Mouse (Mus musculus): ENCODE measurements around the gene Rsph6a. TPM values are rescaled to one million over a fixed set of nuclear protein-coding genes. Genes with fewer than 3 reads are reported as not detected.

Rsph6a gene
- polyA plus RNA-seq (2016; fragmentation: Nextera tagmentation; extraction: Ambion mirVana), result not detected in 2 replicates

DNA sequence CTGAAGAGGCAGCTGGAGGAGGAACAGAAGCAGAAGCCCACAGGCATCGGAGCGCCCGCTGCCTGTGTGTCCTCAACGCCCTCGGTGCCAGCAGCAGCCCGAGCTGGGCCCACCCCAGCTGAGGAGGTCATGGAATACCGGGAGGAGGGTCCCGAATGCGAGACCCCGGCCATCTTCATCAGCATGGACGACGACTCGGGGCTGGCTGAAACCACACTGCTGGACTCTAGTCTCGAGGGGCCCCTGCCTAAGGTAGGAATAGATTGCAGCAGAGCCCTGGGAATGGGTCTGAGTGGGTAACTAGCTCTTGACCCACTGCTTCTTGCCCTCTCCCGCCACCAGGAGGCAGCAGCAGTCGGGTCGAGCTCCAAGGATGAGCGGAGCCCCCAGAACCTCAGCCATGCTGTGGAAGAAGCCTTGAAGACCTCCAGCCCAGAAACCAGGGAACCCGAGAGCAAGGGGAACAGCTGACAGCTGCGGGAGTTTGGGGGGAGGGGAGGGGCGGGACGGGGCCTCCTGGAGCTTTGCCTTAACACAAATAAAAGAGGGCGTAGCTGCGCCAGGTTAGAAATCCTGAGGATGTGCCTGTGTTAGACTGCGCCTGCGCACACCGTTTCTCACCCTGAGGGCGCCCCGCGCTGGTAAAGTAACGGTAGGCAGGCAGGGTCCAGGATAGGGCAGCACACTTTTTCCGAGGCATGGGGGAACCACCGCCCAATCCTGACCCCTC, at the start of gene Rsph6a:
Rsph6a (plus strand) TSS at position 644 of the 730 bp plus-strand sequence.
- 33% methylated on average over 33 of the region's 33 CpGs for WGBS
- peaks cover 11% of the 10 kb centered on the region for H3K4me1 ChIP-seq (replicated peaks)
- H3K4me3 ChIP-seq (replicated peaks), result peak within 1 kb of the TSS; percentile 20
- H3K9me3 ChIP-seq, result no peaks in the 10 kb centered on the region
- H3K27me3 ChIP-seq, result no peaks in the 10 kb centered on the region
- no peak within 1 kb of the TSS for H3K27ac ChIP-seq
- ATAC-seq (ENCODE audit: insufficient number of reproducible peaks, insufficient read depth, low FRiP score, low TSS enrichment, low read depth), result peak; percentile 35
- peak within 1 kb of the TSS; percentile 47 for H3K4me2 ChIP-seq
- H3K9ac ChIP-seq (replicated peaks), result peak within 1 kb of the TSS; percentile 48
- peaks cover 56% of the 10 kb centered on the region for H3K36me3 ChIP-seq

DNA sequence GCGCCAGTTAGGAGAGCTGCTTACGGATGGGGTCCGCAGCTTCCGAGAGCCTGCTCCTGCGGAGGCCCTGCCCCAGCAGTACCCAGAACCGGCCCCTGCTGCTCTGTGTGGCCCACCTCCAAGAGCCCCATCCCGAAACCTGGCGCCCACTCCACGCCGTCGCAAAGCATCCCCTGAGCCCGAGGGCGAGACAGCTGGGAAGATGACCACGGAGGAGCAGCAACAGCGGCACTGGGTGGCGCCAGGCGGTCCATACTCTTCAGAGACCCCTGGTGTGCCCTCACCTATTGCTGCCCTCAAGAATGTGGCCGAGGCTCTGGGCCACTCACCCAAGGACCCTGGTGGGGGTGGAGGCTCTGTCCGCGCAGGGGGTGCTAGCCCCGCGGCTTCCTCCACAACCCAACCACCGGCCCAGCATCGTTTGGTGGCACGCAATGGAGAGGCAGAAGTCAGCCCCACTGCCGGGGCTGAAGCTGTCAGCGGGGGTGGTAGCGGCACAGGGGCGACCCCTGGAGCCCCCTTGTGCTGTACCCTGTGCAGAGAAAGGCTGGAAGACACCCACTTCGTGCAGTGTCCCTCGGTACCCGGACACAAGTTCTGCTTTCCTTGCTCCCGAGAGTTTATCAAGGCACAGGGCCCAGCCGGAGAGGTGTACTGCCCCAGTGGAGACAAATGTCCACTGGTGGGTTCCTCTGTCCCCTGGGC, 48.9 kb upstream of the Rsph6a start:
- peak overlapping the region; percentile 89; the same call in 1 of the 2 replicates for H3K9ac ChIP-seq (replicated peaks)
- H3K4me3 ChIP-seq (replicated peaks), result peak overlapping the region; percentile 96
- H3K9me3 ChIP-seq, result no peaks in the 10 kb centered on the region
- peaks cover 40% of the 10 kb centered on the region for H3K36me3 ChIP-seq
- H3K4me1 ChIP-seq (replicated peaks), result peaks cover 44% of the 10 kb centered on the region
- no peaks in the 10 kb centered on the region for H3K27me3 ChIP-seq
- ATAC-seq (ENCODE audit: insufficient number of reproducible peaks, insufficient read depth, low FRiP score, low TSS enrichment, low read depth), result no peak
- H3K4me2 ChIP-seq, result peak overlapping the region; percentile 100
- WGBS, result 82% methylated on average over 34 of the region's 34 CpGs
- H3K27ac ChIP-seq, result 0 out of 2 replicates have a peak overlapping the region, but pooled peaks have one; percentile 5

DNA sequence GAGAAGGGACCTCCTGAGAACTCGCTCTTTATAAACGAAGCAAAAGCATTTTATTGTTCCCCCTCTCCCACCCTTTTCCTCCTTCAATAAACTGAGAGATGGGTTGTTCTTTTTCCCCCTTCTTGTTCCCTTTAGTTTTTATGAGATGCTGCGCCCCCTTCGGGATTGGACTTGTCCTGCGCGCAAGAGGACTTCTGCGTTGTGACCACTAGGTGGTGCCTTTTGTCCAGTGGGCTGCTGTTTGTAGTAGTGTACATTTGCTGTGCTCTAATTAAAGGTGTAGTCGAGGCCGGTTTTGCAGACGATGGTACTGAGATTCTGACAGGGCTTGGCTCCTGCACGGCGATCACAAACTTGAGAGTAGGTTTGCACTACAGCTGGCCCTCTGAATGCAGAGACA, 48.0 kb upstream of the Rsph6a start:
- Histone ChIP-seq H3K9ac (replicated peaks) (0 out of 2 replicates have a peak overlapping the region, but pooled peaks have one; percentile 31), H3K27ac (no peak overlapping the region), H3K27me3 (no peaks in the 10 kb centered on the region), H3K4me1 (replicated peaks) (peaks cover 41% of the 10 kb centered on the region), H3K9me3 (no peaks in the 10 kb centered on the region), H3K4me2 (peak overlapping the region; percentile 100), H3K36me3 (peaks cover 35% of the 10 kb centered on the region), H3K4me3 (replicated peaks) (peak overlapping the region; percentile 96)
- WGBS, result 7% methylated on average over 12 of the region's 12 CpGs
- ATAC-seq (ENCODE audit: insufficient number of reproducible peaks, insufficient read depth, low FRiP score, low TSS enrichment, low read depth), result no peak

DNA sequence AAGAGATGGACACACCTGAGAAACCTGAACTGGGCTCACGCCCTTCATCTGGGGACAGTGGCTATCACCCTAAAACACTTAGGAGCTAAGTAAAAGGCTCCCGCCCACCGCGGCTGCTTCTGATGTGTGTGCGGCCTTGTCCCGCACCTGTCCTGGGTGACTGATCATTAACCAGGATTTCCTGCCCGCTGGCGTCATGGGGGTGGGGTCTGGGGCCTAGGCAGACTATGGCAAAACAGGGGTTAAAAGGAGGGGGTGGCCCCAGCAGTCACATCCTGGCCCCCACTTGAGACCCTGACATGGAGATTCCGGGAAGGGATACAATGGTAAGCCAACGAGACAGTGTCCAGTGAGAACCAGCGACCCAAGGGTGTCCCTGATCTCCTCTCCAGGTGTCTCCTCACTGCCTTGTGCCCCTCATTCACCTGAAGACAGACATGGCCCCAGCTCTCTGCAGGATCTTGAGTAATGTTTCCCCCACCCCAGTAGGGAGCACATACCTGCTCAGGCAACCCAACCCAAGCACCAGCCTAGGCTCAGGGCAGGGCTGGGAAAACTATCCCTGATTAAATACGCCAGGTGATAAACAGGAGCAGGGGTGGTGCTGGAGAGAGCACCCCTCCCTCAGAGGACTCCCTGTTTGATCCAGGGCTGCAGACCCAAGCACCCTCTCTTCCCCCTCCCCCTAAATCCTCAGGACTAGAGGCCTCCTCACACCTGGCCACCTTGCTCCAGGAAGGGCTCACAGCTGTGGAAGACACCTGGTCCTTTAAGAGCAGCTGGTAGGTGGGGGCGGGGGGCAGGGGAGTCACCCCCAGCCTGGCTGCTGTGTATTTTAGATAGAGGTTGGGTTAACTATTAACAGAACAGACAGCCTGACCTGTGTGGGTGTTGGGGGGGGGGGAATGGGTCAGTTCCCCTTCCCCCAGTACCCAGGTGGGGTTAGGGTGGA, 47.2 kb upstream of the Rsph6a start:
- Histone ChIP-seq H3K9me3 (no peaks in the 10 kb centered on the region), H3K4me2 (peak overlapping the region; percentile 100)

GRCm38 (mm10) chr7:19010581-19010980, 43.9 kb upstream of the Rsph6a start:
- no peak overlapping the region for H3K4me3 ChIP-seq (replicated peaks)
- peaks cover 36% of the 10 kb centered on the region for H3K4me1 ChIP-seq (replicated peaks)
- ATAC-seq (ENCODE audit: insufficient number of reproducible peaks, insufficient read depth, low FRiP score, low TSS enrichment, low read depth), result no peak
- H3K27ac ChIP-seq, result no peak overlapping the region
- no peak overlapping the region for H3K4me2 ChIP-seq
- WGBS, result 81% methylated on average over 7 of the region's 7 CpGs
- peaks cover 5% of the 10 kb centered on the region; the same call in 1 of the 2 replicates for H3K27me3 ChIP-seq
- peaks cover 27% of the 10 kb centered on the region for H3K36me3 ChIP-seq
- no peaks in the 10 kb centered on the region for H3K9me3 ChIP-seq
- H3K9ac ChIP-seq (replicated peaks), result no peak overlapping the region

More for the DNA sequence above, 47.2 kb upstream of the Rsph6a start:
- WGBS, result 75% methylated on average over 13 of the region's 13 CpGs
- H3K4me1 ChIP-seq (replicated peaks), result peaks cover 46% of the 10 kb centered on the region
- ATAC-seq (ENCODE audit: insufficient number of reproducible peaks, insufficient read depth, low FRiP score, low TSS enrichment, low read depth), result no peak
- H3K36me3 ChIP-seq, result peaks cover 35% of the 10 kb centered on the region
- no peaks in the 10 kb centered on the region for H3K27me3 ChIP-seq
- no peak overlapping the region for H3K9ac ChIP-seq (replicated peaks)
- H3K27ac ChIP-seq, result peak overlapping the region; percentile 17; the same call in 1 of the 2 replicates
- H3K4me3 ChIP-seq (replicated peaks), result no peak overlapping the region

GRCm38 (mm10) chr7:19012025-19012621, 42.4 kb upstream of the Rsph6a start:
- ATAC-seq (ENCODE audit: insufficient number of reproducible peaks, insufficient read depth, low FRiP score, low TSS enrichment, low read depth), result no peak
- 1% methylated on average over 25 of the region's 31 CpGs for WGBS

DNA sequence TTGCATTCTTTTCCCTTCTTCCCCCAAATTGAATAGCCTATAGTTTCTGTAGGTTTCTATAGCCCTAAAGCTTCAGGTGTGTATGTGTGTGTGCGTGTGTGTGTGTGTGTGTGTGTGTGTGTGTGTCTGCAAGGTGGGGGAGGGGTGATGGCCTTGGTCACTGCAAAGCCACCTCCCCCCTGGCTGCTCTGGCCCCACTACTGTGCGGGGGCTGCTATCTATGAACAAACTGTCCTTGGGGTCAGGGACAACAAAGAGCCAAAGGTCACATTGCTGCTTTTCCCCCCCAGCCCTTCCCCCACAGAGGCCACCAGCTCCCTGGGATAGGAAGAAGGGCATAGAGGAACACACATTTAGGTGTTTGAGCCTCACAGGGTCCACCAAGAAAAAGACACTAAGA, 41.6 kb upstream of the Rsph6a start:
- H3K9ac ChIP-seq (replicated peaks), result no peak overlapping the region
- ATAC-seq (ENCODE audit: insufficient number of reproducible peaks, insufficient read depth, low FRiP score, low TSS enrichment, low read depth), result no peak
- 0 out of 2 replicates have a peak overlapping the region, but pooled peaks have one; percentile 4 for H3K4me3 ChIP-seq (replicated peaks)
- peak overlapping the region; percentile 70; the same call in 1 of the 2 replicates for H3K4me2 ChIP-seq
- H3K27me3 ChIP-seq, result peaks cover 5% of the 10 kb centered on the region; the same call in 1 of the 2 replicates
- no peaks in the 10 kb centered on the region for H3K9me3 ChIP-seq
- 0 out of 2 replicates have a peak, but pooled peaks cover 5% of the 10 kb centered on the region for H3K36me3 ChIP-seq
- WGBS, result 51% methylated on average over 2 of the region's 2 CpGs
- H3K27ac ChIP-seq, result peak overlapping the region; percentile 74; the same call in 1 of the 2 replicates
- peaks cover 14% of the 10 kb centered on the region for H3K4me1 ChIP-seq (replicated peaks)

More at GRCm38 (mm10) chr7:19012025-19012621, 42.4 kb upstream of the Rsph6a start:
- peak overlapping the region; percentile 36 for H3K4me3 ChIP-seq (replicated peaks)
- H3K9ac ChIP-seq (replicated peaks), result peak overlapping the region; percentile 73
- peaks cover 12% of the 10 kb centered on the region for H3K36me3 ChIP-seq
- H3K9me3 ChIP-seq, result no peaks in the 10 kb centered on the region
- H3K27ac ChIP-seq, result peak overlapping the region; percentile 74
- peaks cover 21% of the 10 kb centered on the region for H3K4me1 ChIP-seq (replicated peaks)
- H3K4me2 ChIP-seq, result peak overlapping the region; percentile 70
- peaks cover 5% of the 10 kb centered on the region; the same call in 1 of the 2 replicates for H3K27me3 ChIP-seq

- WGBS, result 62% methylated on average over 15 of the region's 15 CpGs
- no peaks in the 10 kb centered on the region for H3K9me3 ChIP-seq
- peaks cover 8% of the 10 kb centered on the region; the same call in 1 of the 2 replicates for H3K27me3 ChIP-seq
- no peaks in the 10 kb centered on the region for H3K36me3 ChIP-seq
- H3K4me3 ChIP-seq (replicated peaks), result no peak overlapping the region
- H3K9ac ChIP-seq (replicated peaks), result no peak overlapping the region
- no peak overlapping the region for H3K27ac ChIP-seq
- no peak overlapping the region for H3K4me2 ChIP-seq
- ATAC-seq (ENCODE audit: insufficient number of reproducible peaks, insufficient read depth, low FRiP score, low TSS enrichment, low read depth), result no peak
- H3K4me1 ChIP-seq (replicated peaks), result peaks cover 12% of the 10 kb centered on the region
Observed at GRCm38 (mm10) chr7:19014452-19014851, 40.0 kb upstream of the Rsph6a start.

DNA sequence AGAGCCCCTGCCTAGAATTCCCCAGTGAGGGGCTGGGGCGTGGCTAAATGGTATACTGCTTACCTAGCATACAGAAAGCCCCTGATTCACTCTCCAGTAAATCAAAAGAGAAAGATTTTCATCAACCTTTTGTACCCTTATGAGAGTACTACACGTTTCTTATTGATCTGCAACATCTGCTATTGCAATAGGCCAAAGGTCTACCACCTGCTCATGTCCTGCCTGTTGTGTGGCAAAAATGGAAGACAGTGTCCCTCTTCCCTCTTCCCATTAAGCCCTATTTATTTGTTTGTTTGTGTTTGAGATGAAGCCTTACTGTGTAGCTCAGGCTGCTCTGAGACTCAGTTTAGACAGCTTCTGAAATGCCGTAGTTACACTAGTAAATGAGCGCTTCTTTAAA, 38.4 kb upstream of the Rsph6a start:
- H3K27ac ChIP-seq, result no peak overlapping the region
- H3K27me3 ChIP-seq, result peaks cover 23% of the 10 kb centered on the region
- H3K4me2 ChIP-seq, result no peak overlapping the region
- H3K4me1 ChIP-seq (replicated peaks), result peaks cover 12% of the 10 kb centered on the region
- no peak overlapping the region for H3K9ac ChIP-seq (replicated peaks)
- H3K9me3 ChIP-seq, result no peaks in the 10 kb centered on the region
- H3K4me3 ChIP-seq (replicated peaks), result no peak overlapping the region
- WGBS, result 85% methylated on average over 4 of the region's 4 CpGs
- no peak for ATAC-seq (ENCODE audit: insufficient number of reproducible peaks, insufficient read depth, low FRiP score, low TSS enrichment, low read depth)
- H3K36me3 ChIP-seq, result no peaks in the 10 kb centered on the region

DNA sequence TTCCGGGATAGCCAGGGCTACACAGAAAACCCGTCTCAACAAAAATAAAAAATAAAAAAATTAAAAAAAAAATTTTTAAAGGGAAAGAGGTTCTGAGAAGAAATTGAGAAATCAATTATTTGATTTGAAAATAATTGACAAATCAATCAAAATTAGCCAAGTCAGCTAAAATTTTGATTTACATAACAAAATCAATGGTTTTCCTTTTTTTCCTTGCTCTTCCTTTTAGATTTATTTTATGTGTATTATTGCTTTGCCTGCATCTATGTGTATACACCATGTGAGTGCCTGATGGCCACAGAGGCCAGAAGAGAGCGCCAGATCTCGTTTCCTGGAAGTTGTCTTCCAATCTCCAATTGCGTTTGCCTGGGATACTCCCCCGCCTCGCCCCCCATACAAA, 36.6 kb upstream of the Rsph6a start:
- no peak overlapping the region for H3K27ac ChIP-seq
- H3K9ac ChIP-seq (replicated peaks), result no peak overlapping the region
- H3K4me2 ChIP-seq, result no peak overlapping the region
- ATAC-seq (ENCODE audit: insufficient number of reproducible peaks, insufficient read depth, low FRiP score, low TSS enrichment, low read depth), result no peak
- 93% methylated on average over 7 of the region's 7 CpGs for WGBS
- H3K9me3 ChIP-seq, result no peaks in the 10 kb centered on the region
- no peak overlapping the region for H3K4me3 ChIP-seq (replicated peaks)
- no peaks in the 10 kb centered on the region; the same call in 1 of the 2 replicates for H3K4me1 ChIP-seq (replicated peaks)
- peaks cover 42% of the 10 kb centered on the region for H3K27me3 ChIP-seq
- no peaks in the 10 kb centered on the region for H3K36me3 ChIP-seq
